Mouse (Mus musculus): ENCODE results near the gene 4632433K11Rik. TPM values are rescaled to one million over a fixed set of nuclear protein-coding genes. Genes with fewer than 3 reads are reported as not detected.
A peak's percentile ranks its signal among the peaks of the same experiment; 100 is the strongest.

The 4632433K11Rik gene
- total RNA-seq, 2 experiments from 2014 or later, result not detected

- no peak for DNase-seq (ENCODE audit: low spot score in 2 of 2)
- peak overlapping the region; percentile 72 for H3K4me3 ChIP-seq
- TF ChIP-seq CTCF (conservative IDR thresholded peaks at IDR 0.05), result no peak
- H3K27ac ChIP-seq, result peak overlapping the region; percentile 96
Observed at GRCm38 (mm10) chr7:5052438-5052837, 18.5 kb downstream of the 4632433K11Rik start.

- DNase-seq (ENCODE audit: low spot score in 2 of 2), result no peak
Observed at GRCm38 (mm10) chr7:5052931-5053343, 19.0 kb downstream of the 4632433K11Rik start.

GRCm38 (mm10) chr7:5053456-5054179 lies 19.7 kb downstream of the 4632433K11Rik start:
- TF ChIP-seq CTCF (conservative IDR thresholded peaks at IDR 0.05), result no peak
- DNase-seq (ENCODE audit: low spot score in 2 of 2), result peak in 1 of 2 experiments; percentile 68
- peak overlapping the region; percentile 72 for H3K4me3 ChIP-seq
- peak overlapping the region; percentile 96 for H3K27ac ChIP-seq

More at GRCm38 (mm10) chr7:5052931-5053343, 19.0 kb downstream of the 4632433K11Rik start:
- Histone ChIP-seq H3K27ac (peak overlapping the region; percentile 96), H3K4me3 (peak overlapping the region; percentile 72)
- no peak for TF ChIP-seq CTCF (conservative IDR thresholded peaks at IDR 0.05)

- no peak for TF ChIP-seq CTCF (conservative IDR thresholded peaks at IDR 0.05)
- peak overlapping the region; percentile 100 for H3K27ac ChIP-seq
- peak in 1 of 2 experiments; percentile 73 for DNase-seq (ENCODE audit: low spot score in 2 of 2)
- H3K4me3 ChIP-seq, result peak overlapping the region; percentile 78
Observed at GRCm38 (mm10) chr7:5056651-5057263, 22.8 kb downstream of the 4632433K11Rik start.

- no peak for TF ChIP-seq CTCF (conservative IDR thresholded peaks at IDR 0.05)
- no peak for DNase-seq (ENCODE audit: low spot score in 2 of 2)
- Histone ChIP-seq H3K4me3 (peak overlapping the region; percentile 78), H3K27ac (peak overlapping the region; percentile 100)
Observed at GRCm38 (mm10) chr7:5057381-5057780, 23.5 kb downstream of the 4632433K11Rik start.

- peak; percentile 30 for TF ChIP-seq CTCF (conservative IDR thresholded peaks at IDR 0.05)
- Histone ChIP-seq H3K4me3 (peak overlapping the region; percentile 78), H3K27ac (peak overlapping the region; percentile 100)
- no peak for DNase-seq (ENCODE audit: low spot score in 2 of 2)
Observed at GRCm38 (mm10) chr7:5057804-5058203, 23.9 kb downstream of the 4632433K11Rik start.

- no peak for TF ChIP-seq CTCF (conservative IDR thresholded peaks at IDR 0.05)
- Histone ChIP-seq H3K4me3 (no peak overlapping the region), H3K27ac (peak overlapping the region; percentile 100; the same call in 1 of the 2 replicates)
- DNase-seq (ENCODE audit: low spot score in 2 of 2), result no peak
Observed at GRCm38 (mm10) chr7:5058631-5059030, 24.7 kb downstream of the 4632433K11Rik start.

GRCm38 (mm10) chr7:5059421-5059820 lies 25.5 kb downstream of the 4632433K11Rik start:
- no peak overlapping the region for H3K4me3 ChIP-seq
- no peak for DNase-seq (ENCODE audit: low spot score in 2 of 2)
- H3K27ac ChIP-seq, result peak overlapping the region; percentile 100
- TF ChIP-seq CTCF (conservative IDR thresholded peaks at IDR 0.05), result no peak

GRCm38 (mm10) chr7:5060239-5060731 lies 26.4 kb downstream of the 4632433K11Rik start:
- peak; percentile 75 for TF ChIP-seq CTCF (conservative IDR thresholded peaks at IDR 0.05)
- H3K27ac ChIP-seq, result peak overlapping the region; percentile 100
- peak overlapping the region; percentile 79 for H3K4me3 ChIP-seq
- DNase-seq (ENCODE audit: low spot score in 2 of 2), result peak; percentile 66 to 72

- peak overlapping the region; percentile 79 for H3K4me3 ChIP-seq
- H3K27ac ChIP-seq, result peak overlapping the region; percentile 100
- DNase-seq (ENCODE audit: low spot score in 2 of 2), result peak; percentile 98 to 100
- peak; percentile 77 for TF ChIP-seq CTCF (conservative IDR thresholded peaks at IDR 0.05)
Observed at GRCm38 (mm10) chr7:5060944-5061773, 27.2 kb downstream of the 4632433K11Rik start.

- H3K4me3 ChIP-seq, result peak within 1 kb of the TSS; percentile 79
- peak within 1 kb of the TSS; percentile 100 for H3K27ac ChIP-seq
- TF ChIP-seq CTCF (conservative IDR thresholded peaks at IDR 0.05), result no peak
- peak; percentile 91 to 93 for DNase-seq (ENCODE audit: low spot score in 2 of 2)
Observed at GRCm38 (mm10) chr7:5061774-5062359, 27.9 kb downstream of the 4632433K11Rik start, which contains the start of gene U2af2. TSS of gene U2af2 (plus strand) at chr7:5062143.

- peak in 1 of 2 experiments; percentile 66 for DNase-seq (ENCODE audit: low spot score in 2 of 2)
- Histone ChIP-seq H3K4me3 (peak overlapping the region; percentile 79), H3K27ac (peak overlapping the region; percentile 100)
- TF ChIP-seq CTCF (conservative IDR thresholded peaks at IDR 0.05), result no peak
Observed at GRCm38 (mm10) chr7:5062360-5063001, 28.6 kb downstream of the 4632433K11Rik start.

Measured in layer of hippocampus, adult 2 months (tissue).